Mouse (Mus musculus) inflammation-experienced regulatory T-cells, adult 6 months (primary cell): ENCODE results near the gene Tex46. TPM values are rescaled to one million over a fixed set of nuclear protein-coding genes. Genes with fewer than 3 reads are reported as not detected.

Experiments used
- ATAC-seq: one replicate; pipeline ENCODE4 v1.8.0; 2017
- polyA plus RNA-seq, 3 experiments: library from polyadenylated mRNA; unstranded; fragments of 100-300 nt; shearing (Covaris generic); gene quantifications; one replicate each; pipeline ENCODE4 v1.2.1; 2017

The Tex46 gene
- polyA plus RNA-seq, result not detected

GRCm38 (mm10) chr4:136610387-136610856 lies at the start of gene Tex46:
Gene Tex46, plus strand, starts transcription at chr4:136610437.
- no peak for ATAC-seq

- ATAC-seq, result no peak
These were observed 47.5 kb upstream of the Tex46 start for GRCm38 (mm10) chr4:136562755-136563154.

- ATAC-seq, result no peak
These were observed 41.6 kb upstream of the Tex46 start for GRCm38 (mm10) chr4:136568629-136569028.

GRCm38 (mm10) chr4:136569998-136570397 lies 40.2 kb upstream of the Tex46 start:
- ATAC-seq, result peak; percentile 89

GRCm38 (mm10) chr4:136581885-136582284 lies 28.4 kb upstream of the Tex46 start:
- no peak for ATAC-seq

- ATAC-seq, result no peak
These were observed 22.9 kb upstream of the Tex46 start for GRCm38 (mm10) chr4:136587221-136587827.

- ATAC-seq, result no peak
These were observed 22.2 kb upstream of the Tex46 start for GRCm38 (mm10) chr4:136588003-136588402.

GRCm38 (mm10) chr4:136592111-136592510 lies 18.1 kb upstream of the Tex46 start:
- ATAC-seq, result no peak

GRCm38 (mm10) chr4:136594006-136594405 lies 16.2 kb upstream of the Tex46 start:
- ATAC-seq, result no peak

GRCm38 (mm10) chr4:136595221-136595620 lies 15.0 kb upstream of the Tex46 start:
- no peak for ATAC-seq

GRCm38 (mm10) chr4:136598268-136598876 lies 11.9 kb upstream of the Tex46 start:
- no peak for ATAC-seq

GRCm38 (mm10) chr4:136599869-136600268 lies 10.4 kb upstream of the Tex46 start:
- no peak for ATAC-seq

GRCm38 (mm10) chr4:136600536-136600935 lies 9.7 kb upstream of the Tex46 start:
- no peak for ATAC-seq

- ATAC-seq, result no peak
These were observed 8.8 kb upstream of the Tex46 start for GRCm38 (mm10) chr4:136601476-136601875.

GRCm38 (mm10) chr4:136602018-136602554 lies 8.2 kb upstream of the Tex46 start:
- ATAC-seq, result peak; percentile 22

- ATAC-seq, result peak; percentile 85
These were observed 7.7 kb upstream of the Tex46 start, which contains the start of gene Kdm1a for GRCm38 (mm10) chr4:136602568-136602967. Gene Kdm1a, minus strand, starts transcription at chr4:136602723.

- no peak for ATAC-seq
These were observed 4.3 kb upstream of the Tex46 start for GRCm38 (mm10) chr4:136605756-136606485.

GRCm38 (mm10) chr4:136613657-136614056 lies 3.4 kb downstream of the Tex46 start:
- ATAC-seq, result no peak

GRCm38 (mm10) chr4:136621336-136621735 lies 11.1 kb downstream of the Tex46 start:
- no peak for ATAC-seq

GRCm38 (mm10) chr4:136621956-136622355 lies 11.7 kb downstream of the Tex46 start:
- ATAC-seq, result no peak

GRCm38 (mm10) chr4:136622388-136622787 lies 12.2 kb downstream of the Tex46 start, which contains the start of gene Lactbl1:
Gene Lactbl1, plus strand, starts transcription at chr4:136622621.
- no peak for ATAC-seq

GRCm38 (mm10) chr4:136626590-136626989 lies 16.4 kb downstream of the Tex46 start:
- no peak for ATAC-seq
